Mouse (Mus musculus) stomach, embryonic 15.5 days (tissue): ENCODE measurements around the gene Galnt3. TPM values are rescaled to one million over a fixed set of nuclear protein-coding genes. Genes with fewer than 3 reads are reported as not detected.

ENCODE experiments used
- ATAC-seq: fragments of 200-750 bp; cut with Nextera tagmentation; 2 replicates; pipeline ENCODE4 v1.8.0; 2017; ENCODE audit warnings: low read depth, moderate number of reproducible peaks, moderate TSS enrichment; ENCODE audit not compliant: insufficient read depth, low FRiP score
- H3K27ac ChIP-seq: fragments of 300-500 bp; sonication (generic); 2 replicates; pipeline ENCODE4 v1.5.1; 2015; ENCODE audit warnings: mild to moderate bottlenecking, inconsistent platforms
- H3K27me3 ChIP-seq: fragments of 300-500 bp; sonication (generic); replicated peaks from 2 replicates; pipeline ENCODE4 v1.6.1; 2015; ENCODE audit warnings: inconsistent platforms
- H3K36me3 ChIP-seq: fragments of 300-500 bp; sonication (generic); 2 replicates; pipeline ENCODE4 v1.6.1; 2015; ENCODE audit warnings: inconsistent platforms
- H3K4me1 ChIP-seq: fragments of 300-500 bp; sonication (generic); 2 replicates; pipeline ENCODE4 v1.6.1; 2015; ENCODE audit warnings: inconsistent platforms
- H3K4me2 ChIP-seq: fragments of 300-500 bp; sonication (generic); 2 replicates; pipeline ENCODE4 v1.6.1; 2015; ENCODE audit warnings: mild to moderate bottlenecking, inconsistent platforms
- H3K4me3 ChIP-seq: fragments of 300-500 bp; sonication (generic); replicated peaks from 2 replicates; pipeline ENCODE4 v1.5.1; 2015; ENCODE audit warnings: inconsistent platforms
- H3K9ac ChIP-seq: fragments of 300-500 bp; sonication (generic); 2 replicates; pipeline ENCODE4 v1.6.1; 2015; ENCODE audit warnings: inconsistent platforms
- H3K9me3 ChIP-seq: fragments of 300-500 bp; sonication (generic); 2 replicates; pipeline ENCODE4 v1.6.1; 2016; ENCODE audit warnings: inconsistent platforms
- WGBS: fragments of 180-500 bp; shearing (Covaris S2); methylation state at CpG from one replicate; pipeline ENCODE4 v1.1.7; 2015; 5-methylcytosine and 5-hydroxymethylcytosine counted together
- polyA plus RNA-seq: library from polyadenylated mRNA; unstranded; fragments of >200 nt; fragmentation: Nextera tagmentation; extraction: Ambion mirVana; gene quantifications from 2 replicates; pipeline ENCODE4 v1.2.1, GENCODE M21; 2015

The Galnt3 gene
- polyA plus RNA-seq, 1 experiment from 2014 or later = 9.4 TPM

GRCm38 (mm10) chr2:66101686-66102304 lies 23.0 kb downstream of the Galnt3 start:
- Histone ChIP-seq H3K4me3 (no peak overlapping the region), H3K9me3 (no peaks in the 10 kb centered on the region), H3K4me2 (no peak overlapping the region), H3K27me3 (no peaks in the 10 kb centered on the region), H3K36me3 (no peaks in the 10 kb centered on the region), H3K27ac (no peak overlapping the region), H3K9ac (no peak overlapping the region), H3K4me1 (no peaks in the 10 kb centered on the region)
- no peak for ATAC-seq
- WGBS = 92% methylated on average over 9 of the region's 9 CpGs

- no peaks in the 10 kb centered on the region for H3K36me3 ChIP-seq
- WGBS = 65% methylated on average over 17 of the region's 17 CpGs
- no peaks in the 10 kb centered on the region for H3K4me1 ChIP-seq
- H3K27me3 ChIP-seq = no peaks in the 10 kb centered on the region
- no peak overlapping the region for H3K27ac ChIP-seq
- H3K9me3 ChIP-seq = no peaks in the 10 kb centered on the region
- no peak overlapping the region for H3K4me2 ChIP-seq
- no peak overlapping the region for H3K4me3 ChIP-seq
- no peak overlapping the region for H3K9ac ChIP-seq
- ATAC-seq = no peak
These were observed 24.0 kb downstream of the Galnt3 start for GRCm38 (mm10) chr2:66100671-66101351.

GRCm38 (mm10) chr2:66100239-66100638 lies 24.6 kb downstream of the Galnt3 start:
- Histone ChIP-seq H3K27me3 (no peaks in the 10 kb centered on the region), H3K9me3 (no peaks in the 10 kb centered on the region), H3K4me2 (no peak overlapping the region), H3K36me3 (no peaks in the 10 kb centered on the region), H3K4me1 (no peaks in the 10 kb centered on the region), H3K9ac (no peak overlapping the region), H3K27ac (no peak overlapping the region), H3K4me3 (no peak overlapping the region)
- 64% methylated on average over 7 of the region's 7 CpGs for WGBS
- no peak for ATAC-seq

- ATAC-seq = no peak
- H3K4me3 ChIP-seq = no peak overlapping the region
- H3K4me1 ChIP-seq = no peaks in the 10 kb centered on the region
- no peaks in the 10 kb centered on the region for H3K36me3 ChIP-seq
- no peaks in the 10 kb centered on the region for H3K9me3 ChIP-seq
- WGBS = 50% methylated on average over 4 of the region's 4 CpGs
- no peak overlapping the region for H3K27ac ChIP-seq
- no peak overlapping the region for H3K9ac ChIP-seq
- no peaks in the 10 kb centered on the region for H3K27me3 ChIP-seq
- H3K4me2 ChIP-seq = no peak overlapping the region
These were observed 30.1 kb downstream of the Galnt3 start for GRCm38 (mm10) chr2:66094622-66095181.

- Histone ChIP-seq H3K4me2 (no peak overlapping the region), H3K4me3 (no peak overlapping the region), H3K27me3 (no peaks in the 10 kb centered on the region), H3K27ac (no peak overlapping the region), H3K4me1 (no peaks in the 10 kb centered on the region), H3K36me3 (no peaks in the 10 kb centered on the region), H3K9ac (no peak overlapping the region), H3K9me3 (no peaks in the 10 kb centered on the region)
- 28% methylated on average over 5 of the region's 5 CpGs for WGBS
- ATAC-seq = peak; percentile 65
These were observed 33.5 kb downstream of the Galnt3 start for GRCm38 (mm10) chr2:66091296-66091695.

GRCm38 (mm10) chr2:66081876-66082275 lies 42.9 kb downstream of the Galnt3 start:
- Histone ChIP-seq H3K27me3 (no peaks in the 10 kb centered on the region), H3K36me3 (no peaks in the 10 kb centered on the region), H3K27ac (no peak overlapping the region), H3K9me3 (no peaks in the 10 kb centered on the region), H3K4me3 (no peak overlapping the region), H3K9ac (no peak overlapping the region), H3K4me1 (no peaks in the 10 kb centered on the region), H3K4me2 (no peak overlapping the region)
- 64% methylated on average over 4 of the region's 4 CpGs for WGBS
- ATAC-seq = no peak

GRCm38 (mm10) chr2:66080731-66081130 lies 44.1 kb downstream of the Galnt3 start:
- H3K9ac ChIP-seq = no peak overlapping the region
- H3K4me1 ChIP-seq = no peaks in the 10 kb centered on the region
- WGBS = 93% methylated on average over 2 of the region's 2 CpGs
- no peak overlapping the region for H3K4me3 ChIP-seq
- no peak overlapping the region for H3K27ac ChIP-seq
- no peak for ATAC-seq
- H3K36me3 ChIP-seq = no peaks in the 10 kb centered on the region
- no peak overlapping the region for H3K4me2 ChIP-seq
- no peaks in the 10 kb centered on the region for H3K27me3 ChIP-seq
- H3K9me3 ChIP-seq = no peaks in the 10 kb centered on the region

GRCm38 (mm10) chr2:66069454-66069853 lies 55.3 kb downstream of the Galnt3 start:
- Histone ChIP-seq H3K4me1 (no peaks in the 10 kb centered on the region), H3K9me3 (no peaks in the 10 kb centered on the region), H3K4me3 (no peak overlapping the region), H3K36me3 (no peaks in the 10 kb centered on the region), H3K9ac (no peak overlapping the region), H3K27me3 (no peaks in the 10 kb centered on the region), H3K27ac (no peak overlapping the region), H3K4me2 (no peak overlapping the region)
- ATAC-seq = no peak
- WGBS = 42% methylated on average over 6 of the region's 6 CpGs

GRCm38 (mm10) chr2:66063291-66063690 lies 61.5 kb downstream of the Galnt3 start:
- Histone ChIP-seq H3K27ac (no peak overlapping the region), H3K27me3 (no peaks in the 10 kb centered on the region), H3K4me1 (no peaks in the 10 kb centered on the region), H3K9ac (no peak overlapping the region), H3K36me3 (no peaks in the 10 kb centered on the region), H3K4me2 (no peak overlapping the region), H3K4me3 (no peak overlapping the region), H3K9me3 (no peaks in the 10 kb centered on the region)
- no peak for ATAC-seq
- WGBS = 88% methylated on average over 10 of the region's 10 CpGs

GRCm38 (mm10) chr2:66044405-66045089 lies 80.2 kb downstream of the Galnt3 start:
- Histone ChIP-seq H3K4me2 (no peak overlapping the region), H3K27me3 (no peaks in the 10 kb centered on the region), H3K4me1 (no peaks in the 10 kb centered on the region), H3K4me3 (no peak overlapping the region), H3K9ac (no peak overlapping the region), H3K27ac (no peak overlapping the region), H3K36me3 (no peaks in the 10 kb centered on the region), H3K9me3 (no peaks in the 10 kb centered on the region)
- 89% methylated on average over 12 of the region's 12 CpGs for WGBS
- ATAC-seq = no peak

GRCm38 (mm10) chr2:66043441-66044404 lies 81.1 kb downstream of the Galnt3 start:
- no peak; the same call in 1 of the 2 replicates for ATAC-seq
- 69% methylated on average over 17 of the region's 17 CpGs for WGBS
- H3K9me3 ChIP-seq = no peaks in the 10 kb centered on the region

More at GRCm38 (mm10) chr2:66043441-66044404, 81.1 kb downstream of the Galnt3 start:
- Histone ChIP-seq H3K36me3 (no peaks in the 10 kb centered on the region), H3K27me3 (no peaks in the 10 kb centered on the region), H3K9ac (no peak overlapping the region), H3K4me1 (no peaks in the 10 kb centered on the region), H3K4me3 (no peak overlapping the region), H3K4me2 (no peak overlapping the region), H3K27ac (no peak overlapping the region)
